9 mouse cellular contexts compared by ENCODE assay signal in the genomic region with DNA sequence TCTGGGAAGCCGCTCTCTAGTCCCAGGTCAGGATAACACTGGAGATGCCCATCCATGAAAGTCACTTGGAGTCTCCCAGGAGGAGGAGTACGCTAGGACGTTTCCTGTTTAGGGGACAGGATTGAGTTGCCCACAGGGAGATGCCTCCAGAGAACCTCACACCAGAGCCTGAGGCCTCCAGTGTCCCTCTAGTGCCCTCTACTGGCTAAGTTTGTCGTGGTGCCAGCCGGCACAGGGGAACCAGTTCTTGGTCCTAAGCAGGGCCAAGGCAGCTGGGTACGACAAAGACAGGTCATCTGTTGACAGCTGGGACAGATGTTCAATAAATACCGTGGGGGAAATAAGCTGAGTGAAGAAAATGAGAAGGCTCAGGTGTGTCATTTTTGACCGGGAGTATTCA.
DNase-seq lines count a peak whose midpoint lies in the region; ATAC-seq lines count a peak whose summit lies in the region.
"Had no signal": no experiment of that assay in that cellular context is flagged by ENCODE, and none has a peak within 500 bp of the region (broad histone marks: within the 10 kb centered on the region; RNA-seq: fewer than 3 reads in every experiment).

No protein-coding gene starts in this region.

- 46% methylated on average over 8 of the region's 8 CpGs for WGBS in embryonic facial prominence, embryonic 11.5 days
- 41% methylated on average over 8 of the region's 8 CpGs for WGBS in heart, embryonic 10.5 days
- WGBS in kidney, embryonic 16.5 days = 40% methylated on average over 8 of the region's 8 CpGs

- H3K4me3 ChIP-seq in embryonic facial prominence, embryonic 11.5 days (ENCODE audit: low read depth, low read length) = no peak overlapping the region
- H3K4me3 ChIP-seq in heart, embryonic 10.5 days = no peak overlapping the region
- no peak overlapping the region for H3K4me3 ChIP-seq in kidney, embryonic 16.5 days (ENCODE audit: low read length)
- H3K4me3 ChIP-seq: embryonic facial prominence, embryonic 15.5 days had no signal

- ATAC-seq in embryonic facial prominence, embryonic 11.5 days (replicated peaks; ENCODE audit: insufficient number of reproducible peaks, low FRiP score, low TSS enrichment, low read depth) = no peak; the same call in 1 of the 2 replicates
- ATAC-seq in kidney, embryonic 16.5 days (ENCODE audit: low FRiP score, low TSS enrichment) = peak; percentile 80

- H3K27ac ChIP-seq in embryonic facial prominence, embryonic 11.5 days (replicated peaks; ENCODE audit: low read depth, low read length) = no peak overlapping the region
- H3K27ac ChIP-seq in heart, embryonic 10.5 days = no peak overlapping the region
- H3K27ac ChIP-seq in kidney, embryonic 16.5 days (ENCODE audit: low read length) = no peak overlapping the region
- H3K27ac ChIP-seq: embryonic facial prominence, embryonic 15.5 days had no signal

- H3K27me3 ChIP-seq in embryonic facial prominence, embryonic 11.5 days (ENCODE audit: control insufficient read depth, insufficient read depth, low read length) = no peaks in the 10 kb centered on the region
- no peaks in the 10 kb centered on the region for H3K27me3 ChIP-seq in heart, embryonic 10.5 days (ENCODE audit: insufficient read depth, poor library complexity, severe bottlenecking)
- no peaks in the 10 kb centered on the region for H3K27me3 ChIP-seq in kidney, embryonic 16.5 days (ENCODE audit: insufficient read depth, low read length)

- H3K9ac ChIP-seq in embryonic facial prominence, embryonic 11.5 days (replicated peaks; ENCODE audit: low read length) = no peak overlapping the region
- H3K9ac ChIP-seq in kidney, embryonic 16.5 days (replicated peaks; ENCODE audit: low read length) = no peak overlapping the region
- H3K9ac ChIP-seq: embryonic facial prominence, embryonic 15.5 days had no signal

- no peak overlapping the region for H3K4me2 ChIP-seq in embryonic facial prominence, embryonic 11.5 days (ENCODE audit: low read depth, low read length)
- H3K4me2 ChIP-seq in kidney, embryonic 16.5 days (replicated peaks; ENCODE audit: low read depth, low read length) = no peak overlapping the region
- H3K4me2 ChIP-seq: embryonic facial prominence, embryonic 15.5 days had no signal

- no peaks in the 10 kb centered on the region for H3K36me3 ChIP-seq in embryonic facial prominence, embryonic 11.5 days (replicated peaks; ENCODE audit: control insufficient read depth, insufficient read depth, low read depth, low read length)
- no peaks in the 10 kb centered on the region for H3K36me3 ChIP-seq in heart, embryonic 10.5 days
- H3K36me3 ChIP-seq in kidney, embryonic 16.5 days (ENCODE audit: insufficient read depth, low read length) = no peaks in the 10 kb centered on the region
- H3K36me3 ChIP-seq: embryonic facial prominence, embryonic 15.5 days had no signal

- no peaks in the 10 kb centered on the region for H3K4me1 ChIP-seq in embryonic facial prominence, embryonic 11.5 days (ENCODE audit: control insufficient read depth, insufficient read depth, low read length)
- peaks cover 25% of the 10 kb centered on the region for H3K4me1 ChIP-seq in heart, embryonic 10.5 days
- peaks cover 9% of the 10 kb centered on the region for H3K4me1 ChIP-seq in kidney, embryonic 16.5 days (ENCODE audit: insufficient read depth, low read length)

- H3K9me3 ChIP-seq in embryonic facial prominence, embryonic 11.5 days (replicated peaks; ENCODE audit: control insufficient read depth, low read length) = no peaks in the 10 kb centered on the region
- no peaks in the 10 kb centered on the region; the same call in 1 of the 2 replicates for H3K9me3 ChIP-seq in heart, embryonic 10.5 days
- H3K9me3 ChIP-seq in kidney, embryonic 16.5 days (ENCODE audit: low read length) = peaks cover 11% of the 10 kb centered on the region; the same call in 1 of the 2 replicates

- peak; percentile 89 for DNase-seq in CD4-positive, CD25-positive, alpha-beta regulatory T cell, adult 2 months (ENCODE audit: low read depth, low spot score)
- DNase-seq in adrenal gland, postnatal 36 days = peak; percentile 85 to 87
- DNase-seq in embryonic facial prominence, embryonic 11.5 days (ENCODE audit: low spot score) = peak; percentile 83
- peak; percentile 85 for DNase-seq in heart, embryonic 10.5 days (ENCODE audit: low spot score)
- peak; percentile 64 for DNase-seq in liver
- peak; percentile 58 for DNase-seq in ovary, adult 18-20 months (ENCODE audit: low spot score)
- peak; percentile 30 for DNase-seq in testis, postnatal 14 days (ENCODE audit: low spot score)

Comparison
In these comparisons a context has a peak if more than half of its experiments do, and no peak if none do; other contexts are left out.
1. DNase-seq: peak in every context shown above with its lines; median percentile 89 in CD4-positive, CD25-positive, alpha-beta regulatory T cell, adult 2 months; 86 in adrenal gland, postnatal 36 days; 85 in heart, embryonic 10.5 days; 83 in embryonic facial prominence, embryonic 11.5 days; 64 in liver; 58 in ovary, adult 18-20 months; 30 in testis, postnatal 14 days.